Mouse (Mus musculus) forebrain, embryonic 11.5 days (tissue): Measurements from ENCODE around the gene Rgs10. TPM values are rescaled to one million over a fixed set of nuclear protein-coding genes. Genes with fewer than 3 reads are reported as not detected.

Source experiments
- ATAC-seq: fragments of 200-750 bp; cut with Nextera tagmentation; replicated peaks from 2 replicates; pipeline ENCODE4 v1.8.0; 2017; ENCODE audit warnings: moderate TSS enrichment; ENCODE audit not compliant: low FRiP score
- DNase-seq: peaks from one replicate; pipeline ENCODE4 v3.0.0-alpha.2; 2017; ENCODE audit warnings: low spot score
- H3K27ac ChIP-seq: fragments of 300-500 bp; sonication (generic); 2 replicates; pipeline ENCODE4 v1.5.1; 2014; ENCODE audit warnings: low read depth, low read length
- H3K27me3 ChIP-seq: fragments of 300-500 bp; sonication (generic); 2 replicates; pipeline ENCODE4 v1.6.1; 2014; ENCODE audit warnings: mild to moderate bottlenecking, low read length, mixed read lengths; ENCODE audit not compliant: control insufficient read depth, insufficient read depth
- H3K36me3 ChIP-seq: fragments of 300-500 bp; sonication (generic); 2 replicates; pipeline ENCODE4 v1.6.1; 2014; ENCODE audit warnings: mild to moderate bottlenecking, low read length, moderate library complexity, mixed read lengths; ENCODE audit not compliant: control insufficient read depth, insufficient read depth
- H3K4me1 ChIP-seq: fragments of 300-500 bp; sonication (generic); replicated peaks from 2 replicates; pipeline ENCODE4 v1.6.1; 2014; ENCODE audit warnings: low read length, mixed read lengths; ENCODE audit not compliant: control insufficient read depth, insufficient read depth
- H3K4me2 ChIP-seq: fragments of 300-500 bp; sonication (generic); 2 replicates; pipeline ENCODE4 v1.6.1; 2014; ENCODE audit warnings: low read depth, mild to moderate bottlenecking, low read length, moderate library complexity, mixed read lengths; ENCODE audit not compliant: severe bottlenecking
- H3K4me3 ChIP-seq: fragments of 300-500 bp; sonication (generic); 2 replicates; pipeline ENCODE4 v1.5.1; 2014; ENCODE audit warnings: low read depth, low read length
- H3K9ac ChIP-seq: fragments of 300-500 bp; sonication (generic); 2 replicates; pipeline ENCODE4 v1.6.1; 2014; ENCODE audit warnings: low read length
- H3K9me3 ChIP-seq: fragments of 300-500 bp; sonication (generic); 2 replicates; pipeline ENCODE4 v1.6.1; 2016; ENCODE audit warnings: low read length, mixed read lengths; ENCODE audit not compliant: control insufficient read depth
- WGBS: fragments of 180-500 bp; shearing (Covaris S2); extraction: QIAGEN DNeasy Blood & Tissue Kit; methylation state at CpG from one replicate; pipeline ENCODE4 v1.1.7; 2014; 5-methylcytosine and 5-hydroxymethylcytosine counted together
- polyA plus RNA-seq: library from polyadenylated mRNA; unstranded; fragments of >200 nt; fragmentation: Nextera tagmentation; extraction: Ambion mirVana; gene quantifications from 2 replicates; pipeline ENCODE4 v1.2.1, GENCODE M21; 2014

Gene Rgs10
- polyA plus RNA-seq, 1 experiment from 2014 or later = 6.6 TPM

GRCm38 (mm10) chr7:128359741-128360140 lies 58.8 kb downstream of the Rgs10 start:
- Histone ChIP-seq H3K36me3 (no peaks in the 10 kb centered on the region), H3K9ac (no peak overlapping the region), H3K27ac (no peak overlapping the region), H3K4me2 (no peak overlapping the region), H3K9me3 (no peaks in the 10 kb centered on the region), H3K4me1 (no peaks in the 10 kb centered on the region), H3K4me3 (no peak overlapping the region), H3K27me3 (no peaks in the 10 kb centered on the region)
- peak; percentile 28 for DNase-seq
- no peak for ATAC-seq
- WGBS = 82% methylated on average over 9 of the region's 9 CpGs

GRCm38 (mm10) chr7:128359164-128359563 lies 59.4 kb downstream of the Rgs10 start:
- no peaks in the 10 kb centered on the region for H3K9me3 ChIP-seq
- WGBS = 77% methylated on average over 7 of the region's 7 CpGs
- no peak overlapping the region for H3K27ac ChIP-seq
- ATAC-seq (no peak), DNase-seq (peak; percentile 30)
- no peak overlapping the region for H3K4me2 ChIP-seq
- H3K4me3 ChIP-seq = no peak overlapping the region
- no peaks in the 10 kb centered on the region for H3K27me3 ChIP-seq
- no peaks in the 10 kb centered on the region for H3K36me3 ChIP-seq
- H3K9ac ChIP-seq = no peak overlapping the region
- H3K4me1 ChIP-seq = no peaks in the 10 kb centered on the region

- DNase-seq = peak; percentile 29
- Histone ChIP-seq H3K36me3 (no peaks in the 10 kb centered on the region), H3K9me3 (no peaks in the 10 kb centered on the region), H3K27me3 (no peaks in the 10 kb centered on the region), H3K27ac (no peak overlapping the region), H3K9ac (no peak overlapping the region), H3K4me1 (no peaks in the 10 kb centered on the region), H3K4me2 (no peak overlapping the region), H3K4me3 (no peak overlapping the region)
- 78% methylated on average over 9 of the region's 9 CpGs for WGBS
- ATAC-seq = no peak
Observed at GRCm38 (mm10) chr7:128358741-128359140, 59.8 kb downstream of the Rgs10 start.

- Histone ChIP-seq H3K27me3 (no peaks in the 10 kb centered on the region), H3K36me3 (no peaks in the 10 kb centered on the region), H3K4me2 (no peak overlapping the region), H3K4me1 (no peaks in the 10 kb centered on the region), H3K27ac (no peak overlapping the region), H3K4me3 (no peak overlapping the region), H3K9ac (no peak overlapping the region), H3K9me3 (no peaks in the 10 kb centered on the region)
- WGBS = 71% methylated on average over 9 of the region's 9 CpGs
- ATAC-seq (no peak), DNase-seq (no peak)
Observed at GRCm38 (mm10) chr7:128356868-128357755, 61.4 kb downstream of the Rgs10 start.

- Histone ChIP-seq H3K27ac (no peak overlapping the region), H3K4me3 (no peak overlapping the region), H3K9ac (no peak overlapping the region), H3K27me3 (no peaks in the 10 kb centered on the region), H3K4me1 (no peaks in the 10 kb centered on the region), H3K4me2 (no peak overlapping the region), H3K9me3 (no peaks in the 10 kb centered on the region), H3K36me3 (no peaks in the 10 kb centered on the region)
- 92% methylated on average over 5 of the region's 5 CpGs for WGBS
- no peak for DNase-seq
- no peak for ATAC-seq
Observed at GRCm38 (mm10) chr7:128355463-128355862, 63.1 kb downstream of the Rgs10 start.

- no peaks in the 10 kb centered on the region for H3K9me3 ChIP-seq
- H3K36me3 ChIP-seq = no peaks in the 10 kb centered on the region
- H3K27me3 ChIP-seq = no peaks in the 10 kb centered on the region
- WGBS = 72% methylated on average over 3 of the region's 3 CpGs
- H3K4me3 ChIP-seq = no peak overlapping the region
- ATAC-seq = no peak
- H3K9ac ChIP-seq = no peak overlapping the region
- H3K4me2 ChIP-seq = no peak overlapping the region
- DNase-seq = no peak
- no peak overlapping the region for H3K27ac ChIP-seq
- no peaks in the 10 kb centered on the region for H3K4me1 ChIP-seq
Observed at GRCm38 (mm10) chr7:128352721-128353120, 65.8 kb downstream of the Rgs10 start.

GRCm38 (mm10) chr7:128351176-128351575 lies 67.4 kb downstream of the Rgs10 start:
- DNase-seq (peak; percentile 11), ATAC-seq (no peak)
- no peaks in the 10 kb centered on the region for H3K27me3 ChIP-seq
- no peak overlapping the region for H3K9ac ChIP-seq
- no peaks in the 10 kb centered on the region for H3K4me1 ChIP-seq
- no peak overlapping the region for H3K4me3 ChIP-seq
- no peak overlapping the region for H3K27ac ChIP-seq
- H3K36me3 ChIP-seq = no peaks in the 10 kb centered on the region
- no peaks in the 10 kb centered on the region for H3K9me3 ChIP-seq
- no peak overlapping the region for H3K4me2 ChIP-seq
- WGBS = 62% methylated on average over 5 of the region's 5 CpGs

- peak; percentile 34 for DNase-seq
- Histone ChIP-seq H3K9me3 (no peaks in the 10 kb centered on the region), H3K4me3 (no peak overlapping the region), H3K27ac (no peak overlapping the region), H3K9ac (no peak overlapping the region), H3K4me2 (no peak overlapping the region), H3K4me1 (no peaks in the 10 kb centered on the region), H3K27me3 (no peaks in the 10 kb centered on the region), H3K36me3 (no peaks in the 10 kb centered on the region)
- 88% methylated on average over 7 of the region's 7 CpGs for WGBS
- no peak for ATAC-seq
Observed at GRCm38 (mm10) chr7:128350316-128350715, 68.2 kb downstream of the Rgs10 start.

GRCm38 (mm10) chr7:128349751-128350150 lies 68.8 kb downstream of the Rgs10 start:
- Histone ChIP-seq H3K9ac (no peak overlapping the region), H3K4me1 (no peaks in the 10 kb centered on the region), H3K4me3 (no peak overlapping the region), H3K36me3 (no peaks in the 10 kb centered on the region), H3K9me3 (no peaks in the 10 kb centered on the region), H3K27ac (no peak overlapping the region), H3K4me2 (no peak overlapping the region), H3K27me3 (no peaks in the 10 kb centered on the region)
- no peak for ATAC-seq
- no peak for DNase-seq
- WGBS = 82% methylated on average over 4 of the region's 4 CpGs
